Mouse (Mus musculus): ENCODE measurements around the gene Gm156. TPM values are rescaled to one million over a fixed set of nuclear protein-coding genes. Genes with fewer than 3 reads are reported as not detected.

Gm156 gene
- total and polyA plus RNA-seq, 3 experiments = not detected

DNA sequence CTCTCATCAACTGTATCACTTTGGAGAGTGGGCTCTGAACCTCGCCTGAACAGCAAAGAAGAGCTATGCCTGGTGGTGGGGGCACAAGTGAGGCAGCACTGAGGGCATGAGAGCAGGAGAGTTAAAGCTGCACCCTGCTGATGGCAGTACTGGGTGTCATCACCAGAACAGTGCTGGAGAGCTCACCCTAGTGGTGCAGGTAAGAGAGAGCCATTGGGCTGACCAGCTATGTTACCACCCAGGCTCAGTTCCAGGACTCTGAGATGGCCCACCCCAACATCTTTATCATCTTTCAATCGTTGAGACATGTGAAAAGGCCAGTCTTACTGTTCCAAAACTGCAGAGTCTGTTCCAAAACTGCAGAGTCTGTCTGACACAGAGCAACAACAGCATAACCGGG is 37.9 kb downstream of the Gm156 start:
- H3K27ac ChIP-seq (ENCODE audit: control insufficient read depth, low read depth, low read length) = no peak overlapping the region
- no peaks in the 10 kb centered on the region for H3K79me2 ChIP-seq (ENCODE audit: control insufficient read depth, insufficient read depth, low read length, poor library complexity)
- H3K27me3 ChIP-seq (ENCODE audit: control insufficient read depth in 1 of 2, insufficient read depth in 2 of 2, low read length in 2 of 2) = no peaks in the 10 kb centered on the region
- H3K4me3 ChIP-seq (ENCODE audit: control insufficient read depth in 1 of 2, insufficient read depth in 1 of 2, low read depth in 2 of 2, low read length in 2 of 2) = no peak overlapping the region
- no peaks in the 10 kb centered on the region for H3K9me3 ChIP-seq (replicated peaks; ENCODE audit: insufficient read depth, low read length)
- no peaks in the 10 kb centered on the region for H3K36me3 ChIP-seq (ENCODE audit: control insufficient read depth in 1 of 2, insufficient read depth in 2 of 2, low read length in 2 of 2)
- DNase-seq (ENCODE audit: low read depth, low spot score) = no peak
- TF ChIP-seq POLR2AphosphoS2 (IDR thresholded peaks at IDR 0.05; ENCODE audit: low read length) = no peak
- TF ChIP-seq MAZ (IDR thresholded peaks at IDR 0.05; ENCODE audit: low read depth, low read length) = no peak
- no peak for TF ChIP-seq GATA1 (IDR thresholded peaks at IDR 0.05; ENCODE audit: low read depth, low read length)
- TF ChIP-seq NRF1 (IDR thresholded peaks at IDR 0.05; ENCODE audit: insufficient read depth, low read depth, low read length, poor library complexity, severe bottlenecking) = no peak
- TF ChIP-seq POLR2A (IDR thresholded peaks at IDR 0.05; ENCODE audit: control insufficient read depth in 1 of 2, insufficient read depth in 1 of 2, low read depth in 1 of 2, low read length in 2 of 2, poor library complexity in 1 of 2) = no peak
- no peak overlapping the region for H3K9ac ChIP-seq (ENCODE audit: control insufficient read depth, low read depth, low read length, poor library complexity, severe bottlenecking)
- no peaks in the 10 kb centered on the region for H3K4me1 ChIP-seq (ENCODE audit: control insufficient read depth in 1 of 2, insufficient read depth in 2 of 2, low read length in 2 of 2)

DNA sequence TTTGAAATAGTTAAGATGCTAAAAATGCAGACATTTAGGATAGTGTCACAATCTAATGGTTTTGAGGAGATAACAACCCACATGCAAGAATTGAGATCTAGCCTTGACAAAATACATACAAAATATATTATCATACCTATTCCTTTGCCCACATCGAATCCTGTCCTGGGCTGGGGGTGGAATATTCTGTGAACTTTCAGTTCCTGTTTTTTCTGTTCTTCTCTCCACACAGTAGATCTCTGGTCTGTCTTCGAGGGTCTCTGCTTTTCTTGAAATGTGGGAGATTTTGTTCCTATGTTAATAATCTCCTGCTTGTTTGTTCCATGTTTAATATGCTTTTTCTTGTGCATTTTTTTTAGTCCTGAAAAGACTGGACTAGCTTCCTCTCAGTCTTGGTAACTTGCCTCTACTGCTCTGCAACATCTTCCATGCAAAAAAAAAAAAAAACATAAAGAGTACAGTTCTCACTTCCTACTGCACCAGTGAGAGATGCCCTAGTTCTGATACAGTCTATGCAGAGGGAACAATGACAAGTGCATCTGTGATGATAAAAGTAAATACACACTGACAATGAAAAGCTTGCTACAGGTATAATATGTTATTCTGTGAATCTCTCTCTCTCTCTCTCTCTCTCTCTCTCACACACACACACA is 43.9 kb downstream of the Gm156 start, which contains the start of gene Klri2:
Klri2 (minus strand) TSS at position 416 of the 653 bp plus-strand sequence.
- Histone ChIP-seq H3K36me3 (ENCODE audit: control insufficient read depth in 1 of 2, insufficient read depth in 2 of 2, low read length in 2 of 2) (no peaks in the 10 kb centered on the region), H3K4me3 (ENCODE audit: control insufficient read depth in 1 of 2, insufficient read depth in 1 of 2, low read depth in 2 of 2, low read length in 2 of 2) (no peak within 1 kb of the TSS), H3K27ac (ENCODE audit: control insufficient read depth, low read depth, low read length) (no peak within 1 kb of the TSS), H3K27me3 (ENCODE audit: control insufficient read depth in 1 of 2, insufficient read depth in 2 of 2, low read length in 2 of 2) (no peaks in the 10 kb centered on the region), H3K79me2 (ENCODE audit: control insufficient read depth, insufficient read depth, low read length, poor library complexity) (no peaks in the 10 kb centered on the region), H3K9me3 (replicated peaks; ENCODE audit: insufficient read depth, low read length) (no peaks in the 10 kb centered on the region), H3K9ac (ENCODE audit: control insufficient read depth, low read depth, low read length, poor library complexity, severe bottlenecking) (no peak within 1 kb of the TSS), H3K4me1 (ENCODE audit: control insufficient read depth in 1 of 2, insufficient read depth in 2 of 2, low read length in 2 of 2) (no peaks in the 10 kb centered on the region)
- TF ChIP-seq MXI1 (IDR thresholded peaks at IDR 0.05; ENCODE audit: low read depth, low read length) (no peak), ZC3H11A (IDR thresholded peaks at IDR 0.05; ENCODE audit: low read depth, low read length) (no peak)
- DNase-seq (ENCODE audit: low read depth, low spot score) = no peak

DNA sequence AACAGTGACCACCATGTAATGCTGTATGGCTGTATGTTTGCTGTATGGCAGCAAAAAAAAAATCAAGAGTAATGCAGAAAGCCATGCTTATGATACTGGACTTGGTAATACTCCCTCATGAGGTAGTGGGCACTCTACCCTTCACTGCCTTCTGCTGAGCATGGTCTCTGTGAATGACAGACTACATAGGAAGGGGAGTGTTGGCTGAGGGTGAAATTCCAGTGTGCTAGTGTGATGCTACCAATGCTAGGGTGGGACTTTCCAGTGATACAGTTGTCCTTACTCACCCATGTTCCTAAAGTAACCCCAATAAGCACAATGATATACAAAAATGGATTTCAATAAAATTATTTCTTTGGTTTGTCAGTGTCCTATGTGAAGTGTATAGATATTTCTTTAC is 47.7 kb downstream of the Gm156 start:
- no peak overlapping the region for H3K4me3 ChIP-seq (ENCODE audit: control insufficient read depth in 1 of 2, insufficient read depth in 1 of 2, low read depth in 2 of 2, low read length in 2 of 2)
- DNase-seq (ENCODE audit: low read depth, low spot score) = no peak
- no peaks in the 10 kb centered on the region for H3K4me1 ChIP-seq (ENCODE audit: control insufficient read depth in 1 of 2, insufficient read depth in 2 of 2, low read length in 2 of 2)
- H3K27me3 ChIP-seq (ENCODE audit: control insufficient read depth in 1 of 2, insufficient read depth in 2 of 2, low read length in 2 of 2) = no peaks in the 10 kb centered on the region
- H3K9ac ChIP-seq (ENCODE audit: control insufficient read depth, low read depth, low read length, poor library complexity, severe bottlenecking) = no peak overlapping the region
- H3K36me3 ChIP-seq (ENCODE audit: control insufficient read depth in 1 of 2, insufficient read depth in 2 of 2, low read length in 2 of 2) = no peaks in the 10 kb centered on the region
- H3K27ac ChIP-seq (ENCODE audit: control insufficient read depth, low read depth, low read length) = no peak overlapping the region
- no peaks in the 10 kb centered on the region for H3K9me3 ChIP-seq (replicated peaks; ENCODE audit: insufficient read depth, low read length)
- H3K79me2 ChIP-seq (ENCODE audit: control insufficient read depth, insufficient read depth, low read length, poor library complexity) = no peaks in the 10 kb centered on the region
- TF ChIP-seq ELF1 (IDR thresholded peaks at IDR 0.05; ENCODE audit: low read depth, low read length) (no peak), MEF2A (IDR thresholded peaks at IDR 0.05; ENCODE audit: extremely low read depth, insufficient replicate concordance, low read depth, low read length, poor library complexity, severe bottlenecking) (no peak), NRF1 (IDR thresholded peaks at IDR 0.05; ENCODE audit: insufficient read depth, low read depth, low read length, poor library complexity, severe bottlenecking) (no peak), RAD21 (IDR thresholded peaks at IDR 0.05; ENCODE audit: low read depth, low read length) (no peak), RCOR1 (IDR thresholded peaks at IDR 0.05; ENCODE audit: low read depth, low read length) (no peak), CHD2 (IDR thresholded peaks at IDR 0.05; ENCODE audit: low read length) (no peak), EP300 (IDR thresholded peaks at IDR 0.05; ENCODE audit: low read depth in 1 of 2, low read length in 2 of 2) (no peak), KAT2A (conservative IDR thresholded peaks at IDR 0.05; ENCODE audit: low read depth, low read length) (no peak), SMC3 (IDR thresholded peaks at IDR 0.05; ENCODE audit: low read depth, low read length) (no peak), HCFC1 (IDR thresholded peaks at IDR 0.05; ENCODE audit: low read depth, low read length) (no peak), MAX (IDR thresholded peaks at IDR 0.05; ENCODE audit: low read length) (no peak), TAL1 (IDR thresholded peaks at IDR 0.05; ENCODE audit: low read length) (no peak), MYB (IDR thresholded peaks at IDR 0.05; ENCODE audit: low read depth, low read length) (no peak), ZKSCAN1 (IDR thresholded peaks at IDR 0.05; ENCODE audit: low read depth, low read length) (no peak), GABPA (IDR thresholded peaks at IDR 0.05; ENCODE audit: low read depth, low read length) (no peak), CHD1 (IDR thresholded peaks at IDR 0.05; ENCODE audit: low read depth, low read length) (no peak), USF2 (IDR thresholded peaks at IDR 0.05; ENCODE audit: borderline replicate concordance in 1 of 2, insufficient read depth in 1 of 2, low read depth in 1 of 2, low read length in 2 of 2) (no peak), TBP (IDR thresholded peaks at IDR 0.05; ENCODE audit: low read depth, low read length) (no peak), SIN3A (IDR thresholded peaks at IDR 0.05; ENCODE audit: low read length) (no peak), MYC (IDR thresholded peaks at IDR 0.05; ENCODE audit: low read depth, low read length) (no peak)

All from MEL (cell line).